Mouse (Mus musculus): Measurements from ENCODE around the gene Cct7. TPM values are rescaled to one million over a fixed set of nuclear protein-coding genes. Genes with fewer than 3 reads are reported as not detected.
A peak's percentile ranks its signal among the peaks of the same experiment; 100 is the strongest.

Cct7 gene
- polyA plus RNA-seq, 1 experiment from 2014 or later = 458 TPM

DNA sequence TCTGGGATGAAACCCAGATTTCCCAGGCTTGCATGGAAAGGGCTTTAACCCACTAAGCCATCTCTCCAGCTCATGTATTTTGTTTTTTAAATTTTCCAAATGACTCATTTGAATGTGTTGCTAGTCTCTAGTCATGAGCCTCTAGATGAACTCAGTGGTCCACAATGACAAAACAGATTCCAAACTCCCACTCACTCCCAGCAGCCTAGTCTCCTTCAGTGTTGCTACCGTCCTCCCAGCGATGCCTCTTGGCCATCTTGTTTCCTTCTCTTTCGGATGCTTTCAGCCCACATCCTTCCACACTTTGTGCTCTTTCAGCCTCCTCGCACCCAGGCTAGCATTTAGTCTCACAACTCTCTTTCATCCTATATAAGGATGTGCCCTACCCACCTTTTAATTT lies 38.9 kb downstream of the Cct7 start:
- Histone ChIP-seq H3K4me3 (ENCODE audit: low read length) (no peak overlapping the region), H3K36me3 (ENCODE audit: control insufficient read depth, insufficient read depth, low read length) (no peaks in the 10 kb centered on the region), H3K27ac (ENCODE audit: low read length) (no peak overlapping the region), H3K9me3 (ENCODE audit: control insufficient read depth, low read length) (no peaks in the 10 kb centered on the region), H3K27me3 (replicated peaks; ENCODE audit: control insufficient read depth, insufficient read depth, low read length) (peaks cover 4% of the 10 kb centered on the region), H3K4me2 (ENCODE audit: low read depth, low read length) (no peak overlapping the region), H3K9ac (ENCODE audit: low read depth, low read length) (no peak overlapping the region), H3K4me1 (ENCODE audit: control insufficient read depth, insufficient read depth, low read length) (no peaks in the 10 kb centered on the region)
- WGBS = 80% methylated on average over 4 of the region's 4 CpGs
- ATAC-seq = no peak

DNA sequence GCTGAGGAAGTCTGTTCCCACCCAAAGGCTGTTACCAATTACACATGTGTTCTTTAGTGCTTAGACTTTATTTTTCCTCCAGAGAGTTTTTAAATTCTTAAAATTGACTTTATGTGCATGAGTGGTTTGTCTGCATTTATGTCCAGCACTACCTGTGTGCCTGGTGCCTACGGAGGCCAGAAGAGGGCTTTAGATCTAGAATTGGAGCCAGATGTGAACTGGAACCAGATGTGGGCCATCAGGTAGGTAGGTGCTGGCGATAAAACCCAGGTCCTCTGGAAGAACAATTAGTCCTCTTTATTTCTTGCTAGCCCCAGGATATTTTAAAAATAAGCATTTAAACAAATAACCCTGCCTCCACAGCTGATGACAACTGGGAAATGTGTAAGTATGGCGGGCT lies 40.3 kb downstream of the Cct7 start:
- 90% methylated on average over 3 of the region's 3 CpGs for WGBS
- H3K4me3 ChIP-seq (ENCODE audit: low read length) = no peak overlapping the region
- H3K9ac ChIP-seq (ENCODE audit: low read depth, low read length) = no peak overlapping the region
- H3K4me1 ChIP-seq (ENCODE audit: control insufficient read depth, insufficient read depth, low read length) = no peaks in the 10 kb centered on the region
- no peaks in the 10 kb centered on the region for H3K27me3 ChIP-seq (replicated peaks; ENCODE audit: control insufficient read depth, insufficient read depth, low read length)
- H3K36me3 ChIP-seq (ENCODE audit: control insufficient read depth, insufficient read depth, low read length) = no peaks in the 10 kb centered on the region
- no peak overlapping the region for H3K27ac ChIP-seq (ENCODE audit: low read length)
- H3K9me3 ChIP-seq (ENCODE audit: control insufficient read depth, low read length) = no peaks in the 10 kb centered on the region
- H3K4me2 ChIP-seq (ENCODE audit: low read depth, low read length) = no peak overlapping the region
- no peak for ATAC-seq

DNA sequence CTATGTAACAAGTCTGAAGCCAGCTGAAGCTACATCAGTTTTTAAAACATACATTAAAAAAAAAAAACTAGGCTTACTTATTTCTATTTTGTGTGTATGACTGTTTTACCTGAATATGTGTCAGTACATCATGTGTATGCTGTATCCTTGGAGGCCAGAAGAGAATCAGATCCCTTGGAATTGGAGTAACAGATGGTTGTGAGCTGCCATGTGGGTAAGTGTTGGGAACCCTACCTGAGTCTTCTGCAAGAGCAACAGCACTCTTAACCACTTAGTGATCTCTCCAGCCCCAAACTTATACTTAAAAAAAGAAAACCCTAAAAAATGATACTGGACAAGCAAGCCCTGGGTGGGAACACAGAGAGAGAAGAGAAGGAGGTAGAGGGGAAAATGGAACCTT lies 45.7 kb downstream of the Cct7 start:
- Histone ChIP-seq H3K4me2 (ENCODE audit: low read depth, low read length) (no peak overlapping the region), H3K4me1 (ENCODE audit: control insufficient read depth, insufficient read depth, low read length) (no peaks in the 10 kb centered on the region)

GRCm38 (mm10) chr6:85498147-85498546 lies 46.8 kb downstream of the Cct7 start:
- Histone ChIP-seq H3K9ac (ENCODE audit: low read depth, low read length) (no peak overlapping the region), H3K27me3 (replicated peaks; ENCODE audit: control insufficient read depth, insufficient read depth, low read length) (no peaks in the 10 kb centered on the region), H3K36me3 (ENCODE audit: control insufficient read depth, insufficient read depth, low read length) (no peaks in the 10 kb centered on the region), H3K4me2 (ENCODE audit: low read depth, low read length) (no peak overlapping the region), H3K4me1 (ENCODE audit: control insufficient read depth, insufficient read depth, low read length) (peaks cover 5% of the 10 kb centered on the region; the same call in 1 of the 2 replicates), H3K27ac (ENCODE audit: low read length) (no peak overlapping the region), H3K9me3 (ENCODE audit: control insufficient read depth, low read length) (no peaks in the 10 kb centered on the region), H3K4me3 (ENCODE audit: low read length) (no peak overlapping the region)
- WGBS = 59% methylated on average over 9 of the region's 9 CpGs
- no peak for ATAC-seq

More for the DNA sequence above, 45.7 kb downstream of the Cct7 start:
- Histone ChIP-seq H3K4me3 (ENCODE audit: low read length) (no peak overlapping the region), H3K9ac (ENCODE audit: low read depth, low read length) (no peak overlapping the region), H3K9me3 (ENCODE audit: control insufficient read depth, low read length) (no peaks in the 10 kb centered on the region), H3K27ac (ENCODE audit: low read length) (no peak overlapping the region), H3K36me3 (ENCODE audit: control insufficient read depth, insufficient read depth, low read length) (no peaks in the 10 kb centered on the region), H3K27me3 (replicated peaks; ENCODE audit: control insufficient read depth, insufficient read depth, low read length) (no peaks in the 10 kb centered on the region)
- no peak for ATAC-seq

- 63% methylated on average over 1 of the region's 1 CpGs for WGBS
- no peak for ATAC-seq
- no peak overlapping the region for H3K9ac ChIP-seq (ENCODE audit: low read depth, low read length)
- 0 out of 2 replicates have a peak, but pooled peaks cover 7% of the 10 kb centered on the region for H3K27me3 ChIP-seq (replicated peaks; ENCODE audit: control insufficient read depth, insufficient read depth, low read length)
- no peak overlapping the region for H3K4me3 ChIP-seq (ENCODE audit: low read length)
- H3K27ac ChIP-seq (ENCODE audit: low read length) = no peak overlapping the region
- H3K36me3 ChIP-seq (ENCODE audit: control insufficient read depth, insufficient read depth, low read length) = no peaks in the 10 kb centered on the region
- no peaks in the 10 kb centered on the region for H3K9me3 ChIP-seq (ENCODE audit: control insufficient read depth, low read length)
- H3K4me1 ChIP-seq (ENCODE audit: control insufficient read depth, insufficient read depth, low read length) = peaks cover 5% of the 10 kb centered on the region; the same call in 1 of the 2 replicates
- no peak overlapping the region for H3K4me2 ChIP-seq (ENCODE audit: low read depth, low read length)
Observed at GRCm38 (mm10) chr6:85500416-85500815, 49.1 kb downstream of the Cct7 start.

DNA sequence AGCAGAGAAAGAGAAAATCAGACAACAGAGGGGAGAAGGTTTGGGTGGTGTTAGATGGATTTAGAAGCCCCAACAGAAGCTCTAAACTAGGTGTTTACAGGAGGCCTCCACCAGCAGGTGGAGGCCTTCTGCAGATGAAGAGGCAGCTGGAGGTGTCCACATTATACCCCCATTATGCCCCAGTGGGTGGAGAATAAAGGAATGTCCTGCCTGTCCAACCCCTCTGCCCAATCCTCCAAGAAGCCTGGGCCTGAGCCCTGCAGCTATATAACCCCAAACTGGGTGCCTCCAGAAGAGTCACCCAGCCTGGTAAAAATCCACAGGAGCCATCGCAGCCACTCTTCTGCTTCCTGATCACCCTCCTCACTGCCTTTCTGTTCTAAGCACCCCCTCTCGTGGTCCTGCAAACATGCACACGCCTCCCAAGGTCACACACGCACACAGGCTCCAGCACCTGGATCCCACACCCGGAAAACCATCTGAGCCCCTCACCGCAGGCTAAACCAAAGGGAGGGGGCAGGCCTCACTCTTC lies 50.3 kb downstream of the Cct7 start:
- Histone ChIP-seq H3K27me3 (replicated peaks; ENCODE audit: control insufficient read depth, insufficient read depth, low read length) (0 out of 2 replicates have a peak, but pooled peaks cover 7% of the 10 kb centered on the region), H3K4me3 (ENCODE audit: low read length) (no peak overlapping the region), H3K9ac (ENCODE audit: low read depth, low read length) (no peak overlapping the region), H3K27ac (ENCODE audit: low read length) (no peak overlapping the region), H3K4me2 (ENCODE audit: low read depth, low read length) (peak overlapping the region; percentile 97; the same call in 1 of the 2 replicates), H3K4me1 (ENCODE audit: control insufficient read depth, insufficient read depth, low read length) (peaks cover 5% of the 10 kb centered on the region; the same call in 1 of the 2 replicates), H3K9me3 (ENCODE audit: control insufficient read depth, low read length) (no peaks in the 10 kb centered on the region), H3K36me3 (ENCODE audit: control insufficient read depth, insufficient read depth, low read length) (no peaks in the 10 kb centered on the region)
- ATAC-seq = no peak
- 21% methylated on average over 6 of the region's 6 CpGs for WGBS

DNA sequence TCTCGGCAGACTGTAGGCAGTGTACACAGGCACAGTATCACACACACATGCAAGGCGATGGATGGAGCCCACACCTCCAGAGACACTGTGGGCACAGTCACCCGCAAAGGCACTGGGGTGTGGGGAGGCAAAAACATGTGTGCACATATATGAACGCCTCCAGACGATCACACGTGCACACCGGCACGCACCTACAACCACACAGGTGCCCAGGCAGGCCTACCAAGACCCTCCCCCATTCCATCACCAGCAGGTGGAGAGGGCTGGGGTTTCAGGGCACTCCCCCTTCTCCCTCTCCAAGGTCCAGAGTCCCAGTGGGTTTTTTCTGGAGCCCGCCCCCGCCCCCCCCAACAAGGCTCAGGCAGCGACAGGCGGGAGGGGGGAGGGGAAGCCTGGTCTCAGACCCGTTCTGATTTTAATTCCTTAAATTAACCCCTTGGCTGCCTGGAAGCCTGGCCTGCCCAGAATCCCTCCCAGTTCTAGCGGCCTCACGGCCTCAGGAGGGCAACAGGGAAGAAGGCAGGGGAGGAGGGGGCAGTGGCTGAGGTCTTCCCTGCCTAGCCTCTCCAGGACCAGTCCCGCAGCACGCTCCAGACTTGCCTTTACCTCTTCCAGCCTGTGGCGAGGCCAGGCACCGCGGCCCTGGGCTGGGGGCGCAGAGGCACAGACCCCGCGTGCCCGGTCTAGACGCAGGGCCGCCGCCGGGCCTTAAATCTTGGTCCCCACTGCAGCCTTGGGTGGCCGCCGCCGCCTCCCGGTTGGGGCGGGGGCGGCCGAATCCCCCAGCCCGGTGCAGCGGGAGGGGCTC lies 51.0 kb downstream of the Cct7 start:
- Histone ChIP-seq H3K4me1 (ENCODE audit: control insufficient read depth, insufficient read depth, low read length) (peaks cover 5% of the 10 kb centered on the region; the same call in 1 of the 2 replicates), H3K9ac (ENCODE audit: low read depth, low read length) (peak overlapping the region; percentile 69), H3K4me2 (ENCODE audit: low read depth, low read length) (peak overlapping the region; percentile 97), H3K4me3 (ENCODE audit: low read length) (peak overlapping the region; percentile 72), H3K27me3 (replicated peaks; ENCODE audit: control insufficient read depth, insufficient read depth, low read length) (0 out of 2 replicates have a peak, but pooled peaks cover 7% of the 10 kb centered on the region), H3K9me3 (ENCODE audit: control insufficient read depth, low read length) (no peaks in the 10 kb centered on the region), H3K36me3 (ENCODE audit: control insufficient read depth, insufficient read depth, low read length) (no peaks in the 10 kb centered on the region), H3K27ac (ENCODE audit: low read length) (no peak overlapping the region)
- 4% methylated on average over 35 of the region's 37 CpGs for whole genome bisulfite sequencing
- ATAC-seq = peak; percentile 56

- peaks cover 5% of the 10 kb centered on the region; the same call in 1 of the 2 replicates for H3K4me1 ChIP-seq (ENCODE audit: control insufficient read depth, insufficient read depth, low read length)
- H3K36me3 ChIP-seq (ENCODE audit: control insufficient read depth, insufficient read depth, low read length) = no peaks in the 10 kb centered on the region
- H3K4me3 ChIP-seq (ENCODE audit: low read length) = peak within 1 kb of the TSS; percentile 72
- peak within 1 kb of the TSS; percentile 97 for H3K4me2 ChIP-seq (ENCODE audit: low read depth, low read length)
- H3K9ac ChIP-seq (ENCODE audit: low read depth, low read length) = peak within 1 kb of the TSS; percentile 69
- WGBS = under 1% methylated on average over 20 of the region's 22 CpGs
- ATAC-seq = peak; percentile 83
- no peak within 1 kb of the TSS for H3K27ac ChIP-seq (ENCODE audit: low read length)
- no peaks in the 10 kb centered on the region for H3K9me3 ChIP-seq (ENCODE audit: control insufficient read depth, low read length)
- H3K27me3 ChIP-seq (replicated peaks; ENCODE audit: control insufficient read depth, insufficient read depth, low read length) = peaks cover 7% of the 10 kb centered on the region; the same call in 1 of the 2 replicates
Observed at GRCm38 (mm10) chr6:85502911-85503250, 51.6 kb downstream of the Cct7 start, which contains the start of gene Fbxo41. Fbxo41 (minus strand) TSS chr6:85502994.

DNA sequence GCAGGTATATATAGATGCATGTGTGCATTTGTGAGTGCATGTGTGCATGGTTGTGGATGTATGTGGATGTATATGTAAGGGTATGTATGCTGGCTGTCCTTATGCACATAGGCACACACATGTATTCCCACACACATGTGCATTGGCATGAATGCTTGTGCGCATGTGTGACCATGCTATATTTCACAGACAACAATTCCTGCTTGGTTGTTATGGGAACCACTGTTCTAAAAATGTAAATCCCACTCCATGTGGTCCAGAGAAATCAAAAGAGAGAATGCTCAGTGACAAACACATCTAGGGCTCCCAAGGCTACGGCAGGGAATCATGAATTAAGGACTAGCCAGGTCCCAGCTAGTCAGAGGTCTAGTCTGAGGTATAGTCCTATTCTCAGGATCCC lies 53.6 kb downstream of the Cct7 start:
- 77% methylated on average over 2 of the region's 2 CpGs for WGBS
- Histone ChIP-seq H3K27ac (ENCODE audit: low read length) (no peak overlapping the region), H3K27me3 (replicated peaks; ENCODE audit: control insufficient read depth, insufficient read depth, low read length) (peaks cover 13% of the 10 kb centered on the region), H3K9me3 (ENCODE audit: control insufficient read depth, low read length) (no peaks in the 10 kb centered on the region), H3K4me1 (ENCODE audit: control insufficient read depth, insufficient read depth, low read length) (peaks cover 5% of the 10 kb centered on the region; the same call in 1 of the 2 replicates), H3K4me2 (ENCODE audit: low read depth, low read length) (no peak overlapping the region), H3K9ac (ENCODE audit: low read depth, low read length) (no peak overlapping the region), H3K36me3 (ENCODE audit: control insufficient read depth, insufficient read depth, low read length) (no peaks in the 10 kb centered on the region), H3K4me3 (ENCODE audit: low read length) (no peak overlapping the region)
- no peak for ATAC-seq
